Mouse (Mus musculus) natural killer cell, adult 2 months (primary cell): ENCODE measurements around the gene Fmnl2.
A peak's percentile ranks its signal among the peaks of the same experiment; 100 is the strongest.

Experiments used
- DNase-seq, 2 experiments: peaks; one replicate each; pipeline ENCODE4 v3.0.0; 2022; ENCODE audit warnings: low spot score in 2 of 2

Fmnl2 gene

GRCm38 (mm10) chr2:52913311-52913710 lies 55.7 kb downstream of the Fmnl2 start:
- DNase-seq: no peak

- no peak for DNase-seq
Observed at GRCm38 (mm10) chr2:52913746-52914145, 56.1 kb downstream of the Fmnl2 start.

- DNase-seq: no peak
Observed at GRCm38 (mm10) chr2:52915536-52915935, 57.9 kb downstream of the Fmnl2 start.

- no peak for DNase-seq
Observed at GRCm38 (mm10) chr2:52918094-52918493, 60.4 kb downstream of the Fmnl2 start.

GRCm38 (mm10) chr2:52920701-52921435 lies 63.2 kb downstream of the Fmnl2 start:
- DNase-seq: no peak

GRCm38 (mm10) chr2:52925062-52925461 lies 67.4 kb downstream of the Fmnl2 start:
- no peak for DNase-seq

- no peak for DNase-seq
Observed at GRCm38 (mm10) chr2:52927381-52927780, 69.7 kb downstream of the Fmnl2 start.

- DNase-seq: no peak
Observed at GRCm38 (mm10) chr2:52927858-52928301, 70.2 kb downstream of the Fmnl2 start.

- no peak for DNase-seq
Observed at GRCm38 (mm10) chr2:52928401-52928800, 70.7 kb downstream of the Fmnl2 start.

- no peak for DNase-seq
Observed at GRCm38 (mm10) chr2:52930106-52930868, 72.6 kb downstream of the Fmnl2 start.

- DNase-seq: no peak
Observed at GRCm38 (mm10) chr2:52931315-52931714, 73.7 kb downstream of the Fmnl2 start.

GRCm38 (mm10) chr2:52935906-52936305 lies 78.2 kb downstream of the Fmnl2 start:
- no peak for DNase-seq

- peak; percentile 15 to 24 for DNase-seq
Observed at GRCm38 (mm10) chr2:52938351-52939074, 80.9 kb downstream of the Fmnl2 start.

- DNase-seq: no peak
Observed at GRCm38 (mm10) chr2:52943644-52944423, 86.2 kb downstream of the Fmnl2 start.

- DNase-seq: no peak
Observed at GRCm38 (mm10) chr2:52944594-52944993, 86.9 kb downstream of the Fmnl2 start.

- no peak for DNase-seq
Observed at GRCm38 (mm10) chr2:52946074-52946473, 88.4 kb downstream of the Fmnl2 start.

- no peak for DNase-seq
Observed at GRCm38 (mm10) chr2:52946524-52947186, 89.0 kb downstream of the Fmnl2 start.

GRCm38 (mm10) chr2:52948406-52948805 lies 90.7 kb downstream of the Fmnl2 start:
- DNase-seq: no peak

- no peak for DNase-seq
Observed at GRCm38 (mm10) chr2:52949556-52949955, 91.9 kb downstream of the Fmnl2 start.

- DNase-seq: no peak
Observed at GRCm38 (mm10) chr2:52950226-52950625, 92.6 kb downstream of the Fmnl2 start.

- DNase-seq: no peak
Observed at GRCm38 (mm10) chr2:52952202-52952730, 94.6 kb downstream of the Fmnl2 start.
